Mouse (Mus musculus) CH12.LX (cell line): Measurements from ENCODE around the gene Sh2d5.

ENCODE experiments used
- CTCF ChIP-seq, 2 experiments: IDR thresholded peaks in 1 of 2; conservative IDR thresholded peaks in 1 of 2; 2 replicates each; pipeline ENCODE4 v1.5.1; 2011 to 2012; ENCODE audit warnings: low read depth in 2 of 2, low read length in 2 of 2, improper control_type of control experiment in 1 of 2, inconsistent platforms in 1 of 2, mild to moderate bottlenecking in 1 of 2, moderate library complexity in 1 of 2
- POLR2A ChIP-seq: IDR thresholded peaks from 2 replicates; pipeline ENCODE4 v1.6.1; 2011; ENCODE audit warnings: low read depth, mild to moderate bottlenecking, improper control_type of control experiment, low read length
- TBP ChIP-seq: conservative IDR thresholded peaks from 2 replicates; pipeline ENCODE4 v1.6.1; 2011; ENCODE audit warnings: low read depth, low read length, improper control_type of control experiment

DNA sequence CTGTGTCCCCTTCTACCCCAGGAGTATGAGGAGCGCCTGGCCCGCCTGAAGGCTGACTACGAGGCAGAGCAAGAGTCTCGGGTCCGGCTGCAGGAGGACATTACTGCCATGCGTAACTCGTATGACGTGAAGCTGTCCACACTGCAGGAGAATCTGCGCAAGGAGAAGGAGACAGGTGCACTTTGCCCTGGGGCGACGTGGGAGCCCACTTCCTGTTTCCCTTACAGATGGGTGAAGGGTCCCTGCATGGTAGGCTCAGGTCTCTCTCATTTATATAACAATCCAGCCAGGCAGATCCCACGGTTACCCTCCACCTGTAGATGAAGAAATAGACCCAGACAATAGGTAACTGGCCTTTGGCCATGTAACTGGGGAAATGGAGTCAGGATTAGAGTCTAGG is 36.2 kb downstream of the Sh2d5 start:
- TF ChIP-seq TBP, result no peak
- no peak for TF ChIP-seq CTCF (conservative IDR thresholded peaks at IDR 0.05 in 1 of 2, IDR thresholded peaks at IDR 0.05 in 1 of 2; ENCODE audit: low read depth in 2 of 2, low read length in 2 of 2)
- no peak for TF ChIP-seq POLR2A
